Mouse (Mus musculus): ENCODE results near the gene Flvcr2. TPM values are rescaled to one million over a fixed set of nuclear protein-coding genes. Genes with fewer than 3 reads are reported as not detected.

Gene Flvcr2
- polyA plus RNA-seq, 2 experiments, result 2.7 to 3.6 TPM

DNA sequence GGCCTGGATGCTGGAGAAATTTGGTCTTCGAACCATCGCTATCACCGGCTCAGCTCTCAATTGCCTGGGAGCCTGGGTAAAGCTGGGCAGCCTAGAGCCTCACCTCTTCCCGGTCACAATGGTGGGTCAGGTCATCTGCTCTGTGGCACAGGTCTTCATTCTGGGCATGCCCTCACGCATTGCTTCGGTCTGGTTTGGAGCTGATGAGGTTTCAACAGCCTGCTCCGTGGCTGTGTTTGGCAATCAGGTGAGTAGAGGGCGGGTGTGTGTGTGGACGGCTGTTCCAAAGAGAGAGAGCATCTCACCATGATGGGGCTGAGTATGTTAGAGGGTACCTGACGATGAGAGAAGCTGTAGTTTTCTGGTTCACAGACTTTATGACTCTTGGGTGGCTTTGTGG lies 1.0 kb downstream of the Flvcr2 start:
- H3K4me2 ChIP-seq (ENCODE audit: low read depth), result peak overlapping the region; percentile 69
- WGBS (ENCODE audit: insufficient replicate concordance), result 53% methylated on average over 10 of the region's 10 CpGs
- no peak for ATAC-seq (ENCODE audit: insufficient read depth)

DNA sequence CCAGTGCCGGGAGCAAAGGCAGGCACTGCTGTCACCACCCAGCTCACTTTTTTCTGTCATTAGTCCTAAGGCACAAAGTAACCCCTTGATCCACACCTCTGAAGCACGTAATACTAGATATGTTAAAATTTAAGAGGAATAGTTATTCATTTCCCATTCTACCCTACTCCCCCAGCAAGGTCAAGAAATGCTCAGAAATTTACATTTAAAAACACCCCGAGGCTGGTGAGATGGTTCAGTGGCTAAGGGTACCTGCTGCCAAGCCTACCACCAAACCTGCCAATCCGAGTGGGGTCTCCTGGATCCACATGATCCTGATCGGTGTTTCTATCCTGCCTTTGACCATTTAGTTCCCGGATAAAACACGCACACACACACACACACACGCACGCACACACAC lies 3.5 kb downstream of the Flvcr2 start:
- Histone ChIP-seq H3K27me3 (ENCODE audit: control insufficient read depth, insufficient read depth, low read length) (peaks cover 4% of the 10 kb centered on the region), H3K36me3 (replicated peaks; ENCODE audit: control insufficient read depth, insufficient read depth, low read depth) (no peaks in the 10 kb centered on the region)

More for the DNA sequence above, 1.0 kb downstream of the Flvcr2 start:
- Histone ChIP-seq H3K4me1 (replicated peaks; ENCODE audit: control insufficient read depth in 2 of 2, insufficient read depth in 2 of 2, low read length in 1 of 2) (0 out of 4 replicates have a peak, but pooled peaks cover 0 to 2% of the 10 kb centered on the region in 2 experiments), H3K27ac (no peak overlapping the region), H3K9me3 (ENCODE audit: control insufficient read depth, low read length) (no peaks in the 10 kb centered on the region), H3K4me3 (ENCODE audit: insufficient read depth in 1 of 2, low read depth in 2 of 2, low read length in 2 of 2) (peak overlapping the region in 1 of 2 experiments; percentile 50; a peak in 3 of 4 replicates), H3K9ac (replicated peaks) (no peak overlapping the region), H3K27me3 (ENCODE audit: control insufficient read depth, insufficient read depth, low read length) (peaks cover 4% of the 10 kb centered on the region), H3K36me3 (replicated peaks; ENCODE audit: control insufficient read depth, insufficient read depth, low read depth) (no peaks in the 10 kb centered on the region)
- no peak for DNase-seq (ENCODE audit: low read depth in 3 of 3, low spot score in 3 of 3)
- TF ChIP-seq EP300 (IDR thresholded peaks at IDR 0.05; ENCODE audit: low read depth), result no peak
- TF ChIP-seq CTCF (IDR thresholded peaks at IDR 0.05; ENCODE audit: low read depth), result no peak

GRCm38 (mm10) chr12:85752116-85752515 lies 5.8 kb downstream of the Flvcr2 start:
- Histone ChIP-seq H3K9ac (replicated peaks) (no peak overlapping the region), H3K9me3 (ENCODE audit: control insufficient read depth, low read length) (no peaks in the 10 kb centered on the region), H3K27me3 (ENCODE audit: control insufficient read depth, insufficient read depth, low read length) (no peaks in the 10 kb centered on the region; the same call in 1 of the 2 replicates), H3K27ac (no peak overlapping the region), H3K4me2 (ENCODE audit: low read depth) (no peak overlapping the region), H3K36me3 (replicated peaks; ENCODE audit: control insufficient read depth, insufficient read depth, low read depth) (no peaks in the 10 kb centered on the region), H3K4me3 (ENCODE audit: insufficient read depth in 1 of 2, low read depth in 2 of 2, low read length in 2 of 2) (no peak overlapping the region), H3K4me1 (replicated peaks; ENCODE audit: control insufficient read depth in 2 of 2, insufficient read depth in 2 of 2, low read length in 1 of 2) (peaks cover 0 to 7% of the 10 kb centered on the region in 2 experiments; a peak in 2 of 4 replicates)
- ATAC-seq (ENCODE audit: insufficient read depth) (no peak), DNase-seq (ENCODE audit: low read depth in 3 of 3, low spot score in 3 of 3) (no peak)
- TF ChIP-seq EP300 (IDR thresholded peaks at IDR 0.05; ENCODE audit: low read depth), result no peak
- no peak for TF ChIP-seq CTCF (IDR thresholded peaks at IDR 0.05; ENCODE audit: low read depth)
- WGBS (ENCODE audit: insufficient replicate concordance), result 61% methylated on average over 6 of the region's 6 CpGs

More for the DNA sequence above, 3.5 kb downstream of the Flvcr2 start:
- ATAC-seq (ENCODE audit: insufficient read depth) (no peak), DNase-seq (ENCODE audit: low read depth in 3 of 3, low spot score in 3 of 3) (no peak)
- Histone ChIP-seq H3K4me2 (ENCODE audit: low read depth) (no peak overlapping the region), H3K9ac (replicated peaks) (no peak overlapping the region), H3K9me3 (ENCODE audit: control insufficient read depth, low read length) (no peaks in the 10 kb centered on the region), H3K4me3 (ENCODE audit: insufficient read depth in 1 of 2, low read depth in 2 of 2, low read length in 2 of 2) (no peak overlapping the region), H3K27ac (no peak overlapping the region), H3K4me1 (replicated peaks; ENCODE audit: control insufficient read depth in 2 of 2, insufficient read depth in 2 of 2, low read length in 1 of 2) (peaks cover 0 to 7% of the 10 kb centered on the region in 2 experiments; a peak in 2 of 4 replicates)
- WGBS (ENCODE audit: insufficient replicate concordance), result 73% methylated on average over 9 of the region's 9 CpGs
- TF ChIP-seq EP300 (IDR thresholded peaks at IDR 0.05; ENCODE audit: low read depth) (no peak), CTCF (IDR thresholded peaks at IDR 0.05; ENCODE audit: low read depth) (no peak)

GRCm38 (mm10) chr12:85753223-85753622 lies 6.9 kb downstream of the Flvcr2 start:
- no peak for ATAC-seq (ENCODE audit: insufficient read depth)

DNA sequence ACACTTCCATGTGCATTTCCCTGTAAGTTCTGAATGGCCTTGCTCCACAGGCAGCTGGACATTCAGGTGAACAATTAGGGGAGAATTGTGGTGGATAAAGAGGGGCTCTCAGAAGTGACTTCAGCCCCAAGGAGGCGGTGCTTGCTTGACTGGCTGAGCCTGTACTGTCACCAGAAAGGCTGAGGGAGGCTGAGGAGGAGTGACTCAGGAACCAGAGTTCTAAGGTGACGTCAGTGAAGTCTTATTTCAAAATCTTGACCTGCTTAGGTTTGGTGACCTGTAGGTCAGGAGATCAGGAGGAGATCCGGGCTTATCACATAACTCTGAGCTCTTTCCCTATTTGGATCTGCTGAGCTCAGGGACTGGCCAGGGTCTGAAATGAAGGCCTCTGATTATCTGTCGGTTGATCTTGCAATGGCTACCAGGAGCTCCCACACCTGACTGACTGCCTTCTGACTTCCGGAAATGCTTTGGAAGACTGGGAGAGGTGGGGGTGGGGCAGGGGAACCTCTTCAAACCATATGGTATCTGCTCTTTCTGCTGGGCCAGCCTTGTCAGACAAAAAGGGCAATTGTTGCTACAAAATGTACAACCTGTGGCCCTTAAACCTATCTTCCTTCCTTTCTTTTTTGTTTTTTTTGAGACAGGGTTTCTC lies 8.4 kb downstream of the Flvcr2 start:
- TF ChIP-seq CTCF (IDR thresholded peaks at IDR 0.05; ENCODE audit: low read depth) (no peak), EP300 (IDR thresholded peaks at IDR 0.05; ENCODE audit: low read depth) (no peak)
- peaks cover 0 to 7% of the 10 kb centered on the region in 2 experiments; a peak in 2 of 4 replicates for H3K4me1 ChIP-seq (replicated peaks; ENCODE audit: control insufficient read depth in 2 of 2, insufficient read depth in 2 of 2, low read length in 1 of 2)
- no peak overlapping the region for H3K9ac ChIP-seq (replicated peaks)
- H3K4me3 ChIP-seq (ENCODE audit: insufficient read depth in 1 of 2, low read depth in 2 of 2, low read length in 2 of 2), result no peak overlapping the region
- H3K36me3 ChIP-seq (replicated peaks; ENCODE audit: control insufficient read depth, insufficient read depth, low read depth), result no peaks in the 10 kb centered on the region
- ATAC-seq (ENCODE audit: insufficient read depth), result no peak
- H3K27ac ChIP-seq, result no peak overlapping the region
- no peaks in the 10 kb centered on the region for H3K27me3 ChIP-seq (ENCODE audit: control insufficient read depth, insufficient read depth, low read length)
- no peaks in the 10 kb centered on the region for H3K9me3 ChIP-seq (ENCODE audit: control insufficient read depth, low read length)
- no peak overlapping the region for H3K4me2 ChIP-seq (ENCODE audit: low read depth)
- 52% methylated on average over 5 of the region's 5 CpGs for WGBS (ENCODE audit: insufficient replicate concordance)
- DNase-seq (ENCODE audit: low read depth in 3 of 3, low spot score in 3 of 3), result no peak

More at GRCm38 (mm10) chr12:85753223-85753622, 6.9 kb downstream of the Flvcr2 start:
- Histone ChIP-seq H3K4me2 (ENCODE audit: low read depth) (no peak overlapping the region), H3K27ac (no peak overlapping the region), H3K9me3 (ENCODE audit: control insufficient read depth, low read length) (no peaks in the 10 kb centered on the region), H3K4me1 (replicated peaks; ENCODE audit: control insufficient read depth in 2 of 2, insufficient read depth in 2 of 2, low read length in 1 of 2) (peaks cover 0 to 7% of the 10 kb centered on the region in 2 experiments; a peak in 2 of 4 replicates), H3K36me3 (replicated peaks; ENCODE audit: control insufficient read depth, insufficient read depth, low read depth) (no peaks in the 10 kb centered on the region), H3K4me3 (ENCODE audit: insufficient read depth in 1 of 2, low read depth in 2 of 2, low read length in 2 of 2) (no peak overlapping the region), H3K9ac (replicated peaks) (no peak overlapping the region), H3K27me3 (ENCODE audit: control insufficient read depth, insufficient read depth, low read length) (no peaks in the 10 kb centered on the region)
- DNase-seq (ENCODE audit: low read depth in 3 of 3, low spot score in 3 of 3), result no peak
- TF ChIP-seq EP300 (IDR thresholded peaks at IDR 0.05; ENCODE audit: low read depth), result no peak
- WGBS (ENCODE audit: insufficient replicate concordance), result 45% methylated on average over 2 of the region's 2 CpGs

Data from liver, embryonic 14.5 days (tissue).